Mouse (Mus musculus) E14TG2a.4 (cell line): ENCODE results near the gene Wdr38.

Experiments used
- CTCF ChIP-seq: conservative IDR thresholded peaks from 2 replicates; pipeline ENCODE4 v1.5.1; 2014; ENCODE audit warnings: low read length
- POU5F1 ChIP-seq: IDR thresholded peaks from 2 replicates; pipeline ENCODE4 v1.6.1; 2014; ENCODE audit warnings: low read length, borderline replicate concordance

- no peak for TF ChIP-seq CTCF
- no peak for TF ChIP-seq POU5F1
Measured at GRCm38 (mm10) chr2:38973701-38974100, 23.6 kb upstream of the Wdr38 start.
